Mouse (Mus musculus) spleen, postnatal 14 days (tissue): Measurements from ENCODE around the gene Pappa2.
A peak's percentile ranks its signal among the peaks of the same experiment; 100 is the strongest.

Experiments used
- DNase-seq, 2 experiments: peaks; one replicate each; pipeline ENCODE4 v3.0.0; 2021 to 2022; ENCODE audit warnings: low spot score in 2 of 2

Gene Pappa2

DNA sequence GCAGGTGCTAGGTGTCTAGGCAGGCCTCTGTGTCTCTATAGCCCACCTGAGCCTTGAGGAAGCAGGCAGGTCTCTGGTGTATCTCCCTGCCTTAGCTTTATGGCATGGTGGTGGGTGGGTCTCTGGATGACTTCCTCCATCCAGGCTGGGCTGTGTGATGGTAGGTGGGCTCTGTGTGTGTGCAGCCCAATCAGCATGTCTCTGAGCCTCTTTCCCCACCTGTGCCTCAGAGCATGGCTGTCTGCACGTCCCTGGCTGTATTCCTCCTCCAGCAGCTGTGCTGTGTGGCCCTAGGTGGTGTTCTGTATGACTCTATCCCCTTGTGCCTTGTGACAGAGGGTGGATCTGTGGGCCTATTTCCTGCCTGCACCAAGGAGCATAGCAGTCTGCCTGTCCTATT is at the start of gene Pappa2:
Gene Pappa2 (minus strand): TSS at position 101 of the 400 bp plus-strand sequence.
- no peak for DNase-seq

DNA sequence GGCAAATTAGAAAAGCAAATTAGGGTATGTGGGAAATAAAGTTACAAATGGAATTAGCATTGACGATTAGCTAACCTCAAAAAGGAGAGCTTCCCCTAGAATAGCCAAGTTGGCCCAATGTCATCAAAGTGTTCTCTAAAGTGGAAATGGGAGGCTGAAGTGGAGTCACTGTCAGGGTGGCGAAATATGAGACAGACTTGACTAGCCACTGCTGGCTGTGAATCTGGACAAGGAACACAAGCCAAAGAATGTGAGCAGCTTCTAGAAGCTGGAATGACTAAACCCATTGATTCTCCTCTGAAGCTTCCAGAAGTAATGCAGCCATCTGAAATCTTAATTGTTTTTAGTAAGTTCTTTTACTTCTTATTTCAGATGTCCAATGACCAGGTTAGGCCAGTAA is 48.8 kb upstream of the Pappa2 start:
- no peak for DNase-seq

DNA sequence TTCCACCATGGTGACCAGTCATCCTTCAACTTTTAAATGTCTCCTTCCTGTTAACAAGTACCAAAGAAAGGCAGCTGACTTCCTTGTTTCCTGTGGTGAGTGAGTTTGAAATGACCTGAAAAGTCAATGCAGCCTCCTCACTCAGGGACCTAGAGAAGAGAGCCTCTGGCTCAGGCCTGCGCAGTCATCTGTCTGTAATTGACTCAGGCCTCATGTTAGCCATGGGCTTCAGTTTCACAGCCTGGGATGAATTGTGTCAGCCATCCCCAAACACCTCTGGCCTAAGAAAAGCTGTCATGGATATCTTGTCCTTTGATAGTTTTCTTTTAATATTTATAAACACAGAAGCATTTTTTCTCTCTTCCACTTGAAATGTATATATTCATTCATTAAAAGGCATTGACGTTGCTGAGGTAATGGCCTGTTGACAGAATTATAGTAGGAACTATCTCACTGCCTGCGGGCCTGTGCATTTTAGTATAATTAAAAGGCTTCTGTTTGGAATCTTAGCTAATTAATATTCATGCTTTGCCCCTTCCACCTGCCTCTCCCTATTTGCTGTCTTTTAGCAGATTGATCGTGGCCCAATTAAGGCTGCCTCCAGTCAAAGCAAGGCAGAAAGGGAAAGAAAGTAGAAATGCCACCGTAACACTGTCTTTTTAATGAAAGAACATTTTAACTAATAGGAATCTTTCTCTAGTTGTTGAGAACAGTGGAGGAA is 34.8 kb upstream of the Pappa2 start:
- DNase-seq, result no peak

DNA sequence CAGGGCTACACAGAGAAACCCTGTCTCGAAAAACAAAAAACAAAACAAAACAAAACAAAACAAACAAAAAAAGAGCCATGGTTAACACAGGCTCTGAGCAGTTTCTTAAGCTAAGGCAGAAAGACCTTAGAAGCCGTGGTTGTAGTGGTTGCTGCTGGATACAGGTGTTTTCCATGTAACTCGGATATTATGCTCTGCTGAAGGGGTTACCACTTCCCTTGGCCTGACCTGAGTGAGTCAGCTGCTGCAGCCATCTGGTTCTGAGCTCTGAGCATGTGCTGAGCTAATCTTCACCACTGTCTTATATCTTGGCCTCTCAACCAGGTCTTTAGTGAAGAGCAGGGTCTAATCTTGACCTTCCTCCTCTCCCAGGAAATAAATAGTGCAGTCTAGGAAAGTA is 6.8 kb upstream of the Pappa2 start:
- DNase-seq, result no peak

DNA sequence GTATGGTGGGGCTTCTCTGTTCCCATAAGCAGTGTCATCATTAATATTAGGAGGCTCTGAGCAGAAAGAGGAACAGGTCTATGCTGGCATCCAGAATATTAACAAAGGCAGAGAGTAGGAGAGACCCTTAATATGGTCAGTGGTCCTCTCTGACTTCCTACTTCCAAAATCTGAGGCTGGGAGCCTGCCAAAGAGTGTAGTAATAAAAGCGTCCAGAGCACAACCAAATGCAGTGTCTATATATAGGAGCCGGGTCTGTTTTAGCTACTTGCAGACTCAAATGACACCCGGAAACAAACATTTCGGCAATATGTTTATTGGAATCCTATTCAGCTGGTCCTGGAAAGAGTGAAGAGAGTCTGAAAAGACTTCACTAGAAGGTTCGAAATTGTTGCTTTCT is 17.9 kb downstream of the Pappa2 start:
- DNase-seq, result no peak

DNA sequence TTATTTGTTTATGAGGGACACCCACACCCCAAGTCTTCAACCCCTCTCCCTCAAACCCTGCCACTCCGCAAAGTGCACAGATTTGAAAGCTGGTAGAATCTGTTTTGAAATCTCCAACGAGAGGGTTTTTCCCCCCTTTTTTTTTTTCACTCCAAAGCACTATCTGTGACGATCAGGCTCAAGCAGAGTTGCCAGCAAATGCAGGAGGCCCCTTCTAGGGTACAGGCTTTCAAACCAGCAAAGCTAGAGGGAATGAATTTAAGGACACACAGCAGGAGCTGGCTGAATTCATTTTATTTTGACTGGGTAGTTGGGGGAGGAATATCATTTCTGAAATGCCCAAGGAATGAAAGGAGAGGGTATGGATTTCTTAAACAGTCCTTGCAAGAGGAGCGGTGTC is 19.3 kb downstream of the Pappa2 start:
- DNase-seq, result no peak

DNA sequence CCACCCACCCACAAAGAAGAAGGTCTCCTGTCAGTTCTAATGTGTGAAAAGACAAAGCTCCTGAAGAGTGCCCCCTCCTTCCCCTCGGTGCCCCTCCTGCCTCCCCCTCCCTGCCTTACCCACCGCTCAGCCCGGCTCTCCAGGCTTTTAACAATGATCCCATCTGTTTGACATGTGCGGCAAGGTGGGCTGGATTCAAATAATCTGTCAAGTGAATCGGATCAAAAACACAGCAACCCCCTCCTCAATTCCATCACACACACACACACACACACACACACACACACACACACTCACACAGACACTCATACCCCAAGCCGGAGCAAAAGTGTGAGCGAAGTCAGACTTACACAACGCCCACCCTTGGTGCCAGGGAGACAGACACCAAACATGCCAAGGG is 19.7 kb downstream of the Pappa2 start:
- no peak for DNase-seq

DNA sequence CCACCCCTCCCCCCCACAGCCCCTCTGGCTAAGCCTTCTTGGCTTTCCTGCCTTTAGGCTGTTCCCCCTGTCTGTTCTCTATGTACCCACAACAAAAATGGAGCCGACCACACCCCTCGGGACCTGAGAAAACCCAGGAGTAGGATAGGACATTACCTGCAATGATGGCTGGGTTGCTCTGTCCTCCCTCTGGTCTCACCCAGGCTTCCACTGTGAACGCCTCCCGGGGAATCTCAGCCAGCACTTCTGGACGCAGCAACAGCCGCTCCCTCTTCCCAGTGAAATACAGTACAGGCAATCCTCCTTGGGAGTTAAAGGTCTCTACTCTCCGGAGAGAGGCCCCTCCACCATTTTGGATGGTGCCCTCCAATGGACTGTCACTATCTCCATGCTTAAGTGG is 23.9 kb downstream of the Pappa2 start:
- no peak for DNase-seq

DNA sequence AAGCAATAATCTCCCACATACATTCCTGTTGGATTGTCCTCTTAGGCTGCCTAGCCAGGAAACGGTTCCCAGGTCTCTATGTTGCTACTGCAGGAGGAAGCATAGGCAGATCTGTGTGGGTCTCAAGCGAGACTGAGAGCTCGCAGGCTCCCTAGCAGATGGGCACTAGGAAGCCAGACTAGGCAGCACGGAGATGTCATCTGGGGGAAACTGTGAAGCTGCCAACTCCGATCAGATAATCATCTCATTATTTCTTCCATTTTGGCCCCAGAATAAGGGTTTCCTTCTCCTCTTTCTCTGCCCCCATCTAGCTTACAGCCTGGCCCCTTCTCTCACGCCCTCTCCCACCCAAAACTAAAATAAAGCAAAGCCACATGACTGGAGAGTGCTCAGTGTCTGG is 25.5 kb downstream of the Pappa2 start:
- DNase-seq, result no peak

DNA sequence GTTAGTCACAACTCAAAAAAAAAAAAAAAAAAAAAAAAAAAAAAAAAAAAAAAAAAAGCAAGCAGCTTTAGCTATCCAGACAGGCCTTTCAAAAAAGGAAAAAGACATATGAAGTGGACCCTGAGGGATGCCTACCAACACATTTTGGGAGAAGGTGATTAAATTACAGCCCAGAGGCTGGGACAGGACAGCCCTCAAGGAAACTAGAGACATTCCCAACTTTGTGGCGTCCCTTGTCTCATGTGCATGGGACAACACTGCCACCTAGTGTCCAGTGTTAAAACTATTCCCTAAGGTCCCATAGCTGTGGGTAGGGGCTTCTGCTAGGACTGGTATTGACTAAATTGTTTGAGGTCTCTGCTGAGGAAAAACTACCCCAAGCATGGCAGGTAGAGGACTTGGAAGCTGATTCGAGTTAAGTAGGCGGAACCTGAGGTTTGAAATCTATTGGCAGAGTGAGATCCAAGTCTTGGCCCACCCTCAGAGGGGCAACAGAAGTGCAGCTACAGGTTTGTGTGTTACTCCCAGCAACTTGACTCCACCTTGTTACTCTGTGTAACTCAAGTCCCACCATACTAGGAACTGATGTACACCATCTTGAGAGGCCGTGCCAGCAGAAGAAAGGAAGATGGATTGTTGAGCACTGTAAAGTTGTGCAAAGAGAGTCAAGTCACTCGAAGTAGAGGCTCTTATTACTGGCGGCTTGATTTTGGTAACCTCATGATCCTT is 26.6 kb downstream of the Pappa2 start:
- peak in 1 of 2 experiments; percentile 3 for DNase-seq

DNA sequence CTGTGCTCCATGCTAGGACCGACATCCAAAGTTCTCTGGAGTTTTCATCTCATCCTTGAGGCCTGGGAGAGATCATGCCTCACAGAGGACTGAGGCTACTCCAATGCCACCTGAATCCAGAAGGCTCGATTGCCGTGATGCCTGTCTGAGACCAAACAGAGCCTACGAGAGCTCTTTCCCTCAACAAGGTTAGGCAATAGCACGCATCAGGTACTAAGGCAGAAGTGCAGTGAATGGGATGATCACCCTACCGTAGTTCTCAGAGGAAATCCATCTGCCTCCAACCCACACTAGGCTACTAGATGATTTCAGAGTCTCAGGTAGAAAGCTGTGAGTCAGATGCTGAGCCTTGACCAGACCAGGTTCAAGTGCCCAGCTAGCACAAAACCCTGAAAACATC is 31.2 kb downstream of the Pappa2 start:
- DNase-seq, result no peak

DNA sequence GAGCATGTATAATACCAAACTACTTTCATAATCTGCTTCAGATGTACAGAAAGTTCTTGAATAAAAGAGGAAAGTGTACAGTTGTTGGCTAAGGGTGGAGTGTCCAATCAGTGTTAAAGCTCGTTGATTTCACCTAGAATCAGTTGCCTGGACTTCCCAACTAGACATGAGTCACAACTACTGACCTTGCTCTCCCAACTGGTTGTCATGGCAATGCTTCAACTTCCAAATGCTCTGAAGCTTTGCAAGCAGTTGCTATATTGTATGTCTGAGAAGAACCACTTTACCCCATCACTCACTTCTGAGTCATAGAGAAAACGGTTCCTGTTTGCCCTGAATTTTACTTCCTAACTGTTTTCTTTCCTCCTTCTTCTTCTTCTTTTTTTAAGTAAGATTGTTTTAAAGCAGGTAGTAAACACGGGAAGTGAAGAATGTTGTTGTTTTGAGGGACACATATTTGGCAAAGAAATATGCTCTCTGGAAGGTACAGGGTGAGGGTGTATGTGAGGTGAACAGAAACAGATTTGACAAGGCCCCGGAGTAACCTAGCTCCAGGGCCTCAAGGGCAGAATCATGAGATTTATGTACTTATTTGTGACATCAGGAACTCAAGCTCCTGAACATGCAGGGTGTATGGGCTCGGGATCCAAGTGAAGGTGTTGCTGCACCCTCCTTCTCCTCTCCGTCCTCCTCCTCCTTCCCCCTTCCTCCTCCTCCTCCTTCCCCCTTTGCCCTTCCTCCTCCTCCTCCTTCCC is 32.1 kb downstream of the Pappa2 start:
- DNase-seq, result no peak

DNA sequence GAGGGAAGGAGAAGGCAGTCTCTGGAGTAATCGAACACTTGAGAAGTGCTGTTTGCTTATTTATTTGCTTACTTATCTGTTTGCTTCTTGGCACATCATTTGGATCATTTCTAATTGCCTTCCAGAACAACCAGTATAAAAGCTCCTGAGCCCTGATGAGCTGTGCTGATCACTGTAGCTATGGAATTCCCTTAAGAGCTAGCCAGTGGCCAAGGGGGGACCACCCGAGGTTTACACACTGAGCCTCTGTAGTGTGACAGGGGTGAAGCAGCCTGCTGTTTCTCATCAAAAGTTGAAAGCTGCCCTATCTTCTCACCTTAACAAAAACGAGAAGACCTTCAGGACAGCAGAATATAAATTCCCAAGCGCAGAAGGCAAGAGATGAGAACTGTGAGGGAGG is 35.4 kb downstream of the Pappa2 start:
- DNase-seq, result no peak

DNA sequence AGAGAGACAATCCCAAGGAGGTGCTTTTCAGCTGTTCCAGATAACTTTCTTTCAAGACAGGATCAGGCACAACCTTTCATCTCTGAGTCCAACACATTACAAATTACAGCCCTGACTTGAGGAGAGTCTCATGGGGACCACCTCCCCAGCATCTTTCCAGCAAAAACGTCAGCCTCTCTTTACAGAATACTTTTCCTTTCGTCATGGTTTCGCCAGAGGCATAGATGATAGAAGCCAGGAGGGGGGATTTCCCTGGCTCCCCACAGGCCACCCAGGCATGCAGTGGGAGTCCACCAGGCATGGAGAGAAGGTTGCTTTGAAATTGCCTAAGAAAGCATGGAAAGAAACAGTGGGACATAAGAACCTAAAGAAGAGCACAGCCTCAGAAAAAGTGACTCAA is 37.4 kb downstream of the Pappa2 start:
- no peak for DNase-seq

DNA sequence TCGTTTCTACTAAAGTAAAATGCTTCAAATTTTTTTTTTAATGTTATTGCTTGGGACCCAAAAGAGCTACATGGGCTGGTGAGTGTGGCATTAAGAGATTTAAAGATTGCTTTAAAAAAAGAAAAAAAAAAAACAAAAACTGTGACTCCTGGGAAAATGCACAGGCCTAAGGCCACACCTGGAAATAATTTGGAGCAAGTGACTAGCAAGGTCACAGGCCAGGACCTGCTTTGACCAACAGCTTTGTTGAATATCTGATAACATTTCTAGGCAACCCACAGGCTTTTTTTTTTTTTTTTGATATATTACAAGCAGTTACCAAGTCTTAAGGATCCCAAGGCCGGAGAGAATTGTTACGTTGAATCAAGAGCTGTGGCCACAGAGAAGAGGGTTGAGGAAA is 39.3 kb downstream of the Pappa2 start:
- DNase-seq, result no peak

DNA sequence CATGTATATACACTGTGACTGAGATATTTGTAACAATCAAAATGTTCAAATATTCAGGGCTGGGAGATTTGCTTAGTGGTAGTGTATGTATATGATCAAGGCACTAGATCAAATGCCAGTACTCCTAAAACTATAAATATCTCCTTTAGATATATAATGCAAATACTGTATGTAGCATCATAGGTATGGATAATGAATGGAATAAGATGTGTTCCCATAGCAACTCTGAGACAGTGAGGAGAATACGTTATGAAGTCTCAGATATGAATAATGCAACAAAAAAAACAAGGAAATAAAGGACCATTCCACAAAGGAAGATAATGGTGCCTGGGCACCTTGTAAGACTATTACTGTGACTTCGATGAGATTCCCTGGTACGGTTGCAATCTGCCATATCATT is 45.8 kb downstream of the Pappa2 start:
- DNase-seq, result no peak

DNA sequence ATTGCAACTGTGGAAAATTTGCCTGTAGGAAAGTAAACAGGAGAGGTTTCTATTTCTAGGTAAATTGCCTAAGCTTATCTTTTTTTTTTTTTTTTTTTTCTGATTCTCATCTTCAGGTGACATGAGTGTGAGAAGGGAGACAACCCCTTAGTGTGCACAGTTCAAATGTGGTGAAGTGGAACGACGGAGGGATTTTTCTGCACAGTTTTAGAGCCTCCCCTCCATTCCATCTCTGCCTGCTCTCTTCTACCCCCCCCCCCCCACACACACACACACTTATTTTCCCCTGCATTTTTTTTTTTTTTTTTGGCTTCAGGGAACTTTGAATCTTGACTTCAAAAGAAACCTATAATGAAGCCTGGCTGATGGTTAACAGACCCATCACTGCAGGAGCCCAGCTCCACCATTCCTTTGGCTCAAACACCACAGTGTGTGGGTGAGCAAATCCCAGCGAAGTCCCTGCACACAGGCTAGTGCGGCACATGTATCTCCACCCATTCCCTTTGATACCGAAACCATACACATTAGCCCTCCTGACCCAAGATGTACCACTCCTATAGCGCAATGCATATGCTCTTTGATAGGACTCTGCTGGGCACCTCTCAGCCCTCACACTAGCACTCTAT is 49.0 kb downstream of the Pappa2 start:
- DNase-seq, result no peak

DNA sequence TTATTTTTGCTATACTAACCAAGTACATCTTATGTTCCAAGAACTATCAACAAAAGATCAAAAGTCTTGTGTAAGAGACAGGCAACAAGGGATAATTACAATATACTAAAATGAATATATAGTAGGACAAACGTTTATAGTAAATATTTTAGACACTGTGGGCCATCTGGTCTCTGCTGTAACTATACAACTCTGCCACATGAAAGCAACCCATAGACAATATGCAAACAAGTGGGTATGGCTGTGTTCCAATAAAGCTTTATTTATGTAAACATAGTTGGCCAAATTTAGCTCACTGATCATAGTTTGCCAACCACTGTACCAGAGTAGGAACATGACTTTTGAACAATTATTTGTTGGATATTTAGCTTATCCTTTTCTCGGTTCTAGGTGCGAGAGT is 50.9 kb downstream of the Pappa2 start:
- DNase-seq, result no peak

DNA sequence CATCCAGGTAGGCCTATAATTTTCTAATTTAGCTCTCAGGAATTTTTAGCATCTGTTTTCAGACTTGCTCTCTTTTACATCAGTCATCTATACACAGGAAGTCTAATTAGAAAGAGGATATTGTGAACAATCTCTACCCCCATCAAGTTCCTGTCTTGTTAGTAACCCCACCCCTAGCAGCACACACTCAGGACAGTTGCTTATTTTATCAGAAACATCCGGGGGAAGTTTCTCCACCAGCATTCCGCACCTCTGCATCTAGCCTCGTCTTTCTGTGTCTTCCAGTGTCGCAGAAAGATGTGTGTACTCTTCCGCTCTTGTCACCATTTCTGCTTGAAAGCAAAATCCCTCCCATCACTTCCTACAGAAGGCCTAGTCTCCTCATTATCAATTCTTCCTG is 59.8 kb downstream of the Pappa2 start:
- no peak for DNase-seq

DNA sequence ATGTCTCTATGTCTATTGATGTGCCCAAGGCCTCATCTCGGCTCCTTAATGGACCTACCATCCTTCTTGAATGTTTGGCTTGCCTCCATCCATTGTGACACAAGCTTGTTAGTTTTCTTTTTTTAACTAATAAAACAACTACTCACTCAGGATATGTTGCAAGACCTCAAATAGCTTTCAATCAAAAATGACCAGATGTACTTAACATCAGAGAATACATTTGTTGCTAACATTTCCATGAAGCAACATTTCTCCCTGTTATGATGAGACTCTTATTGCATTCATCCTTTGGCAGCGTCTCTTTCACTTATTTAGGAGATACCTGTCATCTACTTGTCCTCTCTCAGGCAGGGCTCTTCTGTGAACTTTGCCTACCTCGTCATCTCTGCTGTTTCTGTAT is 61.4 kb downstream of the Pappa2 start:
- no peak for DNase-seq

DNA sequence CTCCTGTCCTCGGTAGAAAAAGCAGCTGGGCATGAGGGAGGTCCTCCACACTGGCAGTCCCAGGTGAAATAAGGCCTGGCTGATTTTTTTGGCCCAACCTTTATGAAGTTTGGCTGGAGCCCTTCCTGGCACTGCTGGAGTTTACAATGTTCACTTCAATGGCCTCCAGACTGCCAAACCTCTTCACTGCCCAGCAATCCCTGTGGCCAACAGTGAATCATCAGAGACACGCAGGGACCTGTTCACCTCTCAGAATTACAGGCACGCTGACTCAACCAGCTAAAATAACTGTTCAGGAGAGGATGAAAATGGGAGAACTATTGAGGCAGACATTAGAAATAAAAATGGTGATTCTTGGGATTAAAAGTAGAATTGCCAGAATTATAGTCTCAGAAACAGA is 63.2 kb downstream of the Pappa2 start:
- DNase-seq, result no peak

DNA sequence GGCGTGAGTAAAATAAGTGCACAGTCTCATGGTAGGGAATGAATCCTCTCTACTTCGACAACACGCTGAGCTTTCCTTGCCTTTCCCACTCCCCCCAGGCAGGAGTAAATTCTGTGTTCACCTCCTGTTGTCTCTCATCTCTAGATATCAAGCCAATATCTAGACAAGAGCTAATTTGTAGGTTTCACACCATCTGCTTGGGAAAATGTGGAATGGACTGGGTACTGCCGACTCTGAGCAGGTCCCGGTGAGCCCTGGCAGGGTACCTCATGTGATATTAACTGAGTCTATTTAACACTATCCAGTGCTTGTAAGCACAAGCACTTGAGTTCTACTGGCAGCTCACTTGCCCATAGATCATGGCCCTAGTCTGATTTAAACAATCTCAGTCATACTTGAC is 64.7 kb downstream of the Pappa2 start:
- DNase-seq, result no peak
